Mouse (Mus musculus): ENCODE data around the gene Ccdc15. TPM values are rescaled to one million over a fixed set of nuclear protein-coding genes. Genes with fewer than 3 reads are reported as not detected.

Gene Ccdc15
- polyA plus RNA-seq, 1 experiment, result 0.43 TPM

GRCm38 (mm10) chr9:37244600-37244999 is 103.6 kb downstream of the Ccdc15 start:
- 12% methylated on average over 1 of the region's 1 CpGs for WGBS
- no peak for DNase-seq (ENCODE audit: low read depth, low spot score)

GRCm38 (mm10) chr9:37242764-37243163 is 105.5 kb downstream of the Ccdc15 start:
- WGBS, result 90% methylated on average over 3 of the region's 3 CpGs

GRCm38 (mm10) chr9:37235951-37236737 is 112.1 kb downstream of the Ccdc15 start:
- WGBS, result 42% methylated on average over 4 of the region's 4 CpGs
- no peak for DNase-seq (ENCODE audit: low read depth, low spot score)

More at GRCm38 (mm10) chr9:37242764-37243163, 105.5 kb downstream of the Ccdc15 start:
- no peak for DNase-seq (ENCODE audit: low read depth, low spot score)

- no peak for DNase-seq (ENCODE audit: low read depth, low spot score)
- 72% methylated on average over 22 of the region's 22 CpGs for WGBS
Observed at GRCm38 (mm10) chr9:37232201-37233195, 115.7 kb downstream of the Ccdc15 start.

GRCm38 (mm10) chr9:37230486-37231195 is 117.6 kb downstream of the Ccdc15 start:
- 85% methylated on average over 9 of the region's 9 CpGs for whole genome bisulfite sequencing
- no peak for DNase-seq (ENCODE audit: low read depth, low spot score)

- 0% methylated on average over 1 of the region's 1 CpGs for WGBS
- peak; percentile 19 for DNase-seq (ENCODE audit: low read depth, low spot score)
Observed at GRCm38 (mm10) chr9:37229880-37230325, 118.3 kb downstream of the Ccdc15 start.

Other genes with a start within 250 kb of the Ccdc15 start
- 1.8 and 2.0 TPM in 2 replicates for gene Pknox2, start 201.0 kb downstream of the Ccdc15 start, polyA plus RNA-seq (2012; rRNA removed)
- gene Tmem218, start 140.2 kb downstream of the Ccdc15 start, polyA plus RNA-seq (2012; rRNA removed), result 1.8 and 2.1 TPM in 2 replicates
- gene Slc37a2, start 92.7 kb downstream of the Ccdc15 start, polyA plus RNA-seq (2012; rRNA removed), result 1.4 and 2.1 TPM in 2 replicates
- 0.25 and 0.27 TPM in 2 replicates for gene Hepacam, start 18.9 kb upstream of the Ccdc15 start, polyA plus RNA-seq (2012; rRNA removed)
- gene Robo4, start 53.5 kb upstream of the Ccdc15 start, polyA plus RNA-seq (2012; rRNA removed), result 6.5 and 8.2 TPM in 2 replicates
- gene Robo3, start 84.8 kb upstream of the Ccdc15 start, polyA plus RNA-seq (2012; rRNA removed), result 0.21 and 0.44 TPM in 2 replicates
- gene Msantd2, start 140.9 kb upstream of the Ccdc15 start, polyA plus RNA-seq (2012; rRNA removed), result 6.3 and 11.2 TPM in 2 replicates
- gene Esam, start 179.6 kb upstream of the Ccdc15 start, polyA plus RNA-seq (2012; rRNA removed), result 15.3 and 18.6 TPM in 2 replicates
- 2.3 and 2.6 TPM in 2 replicates for gene Vsig2, start 190.8 kb upstream of the Ccdc15 start, polyA plus RNA-seq (2012; rRNA removed)
- gene Nrgn, start 204.5 kb upstream of the Ccdc15 start, polyA plus RNA-seq (2012; rRNA removed), result 2.9 TPM in 2 replicates
- 7.7 and 15.0 TPM in 2 replicates for gene Siae, start 207.3 kb upstream of the Ccdc15 start, polyA plus RNA-seq (2012; rRNA removed)